Mouse (Mus musculus): ENCODE data around the gene Smyd4.

DNA sequence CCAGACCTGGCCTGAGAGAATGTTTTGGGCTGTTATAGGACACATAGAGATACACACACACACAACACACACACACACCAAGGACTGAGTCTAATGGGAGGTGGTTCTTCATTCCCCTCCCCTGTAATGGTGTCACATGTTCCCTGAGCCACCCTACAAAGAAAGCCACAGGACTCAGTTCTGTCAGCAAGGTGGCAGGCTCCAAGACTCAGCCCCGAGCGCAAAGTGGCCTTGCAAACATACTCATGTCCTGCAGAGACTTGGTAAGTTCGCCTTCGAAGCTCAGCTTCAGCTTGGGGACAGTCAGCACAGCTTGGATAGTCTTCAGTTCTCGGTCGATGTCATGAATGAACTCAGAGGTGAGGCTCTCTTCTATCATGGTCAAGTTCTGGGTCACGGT, 62.4 kb downstream of the Smyd4 start:
- TF ChIP-seq CTCF (IDR thresholded peaks at IDR 0.05; ENCODE audit: borderline replicate concordance, insufficient read depth, low read depth, low read length) = no peak
- no peak for TF ChIP-seq POLR2A (IDR thresholded peaks at IDR 0.05; ENCODE audit: borderline replicate concordance, insufficient read depth, low read length)
